Mouse (Mus musculus): ENCODE measurements around the gene Tmem135.
"Not testable (repeated sequence)": the region's sequence is repeated elsewhere in the genome, so short reads cannot be mapped to it uniquely, and the experiment has no call there.

The Tmem135 gene

GRCm38 (mm10) chr7:89338350-89339141 is 65.5 kb downstream of the Tmem135 start:
- in situ Hi-C loops (cut with MboI; ENCODE audit: unreplicated experiment in 2 of 2), result loop anchor here in 1 of 2 experiments (25.0 kb wide), 1 partner anchor 976 kb away; no protein-coding TSS in a partner anchor

- in situ Hi-C loops (cut with MboI; ENCODE audit: unreplicated experiment in 2 of 2), result loop anchor here in 1 of 2 experiments (25.0 kb wide), 1 partner anchor 976 kb away; no protein-coding TSS in a partner anchor
These were observed 66.2 kb downstream of the Tmem135 start for GRCm38 (mm10) chr7:89337711-89338349.

GRCm38 (mm10) chr7:89336434-89336833 is 67.6 kb downstream of the Tmem135 start:
- in situ Hi-C loops (cut with MboI; ENCODE audit: unreplicated experiment in 2 of 2), result loop anchor here in 1 of 2 experiments (25.0 kb wide), 1 partner anchor 974 kb away; no protein-coding TSS in a partner anchor

GRCm38 (mm10) chr7:89335316-89335715 is 68.7 kb downstream of the Tmem135 start:
- in situ Hi-C loops (cut with MboI; ENCODE audit: unreplicated experiment in 2 of 2), result loop anchor here in 1 of 2 experiments (25.0 kb wide), 1 partner anchor 973 kb away; no protein-coding TSS in a partner anchor

- in situ Hi-C loops (cut with MboI; ENCODE audit: unreplicated experiment in 2 of 2), result loop anchor here in 1 of 2 experiments (25.0 kb wide), 1 partner anchor 968 kb away; no protein-coding TSS in a partner anchor
These were observed 74.1 kb downstream of the Tmem135 start for GRCm38 (mm10) chr7:89329896-89330295.

GRCm38 (mm10) chr7:89327731-89328130 is 76.3 kb downstream of the Tmem135 start:
- in situ Hi-C loops (cut with MboI; ENCODE audit: unreplicated experiment in 2 of 2), result loop anchor here in 1 of 2 experiments (25.0 kb wide), 1 partner anchor 965 kb away; no protein-coding TSS in a partner anchor

GRCm38 (mm10) chr7:89326761-89327160 is 77.3 kb downstream of the Tmem135 start:
- in situ Hi-C loops (cut with MboI; ENCODE audit: unreplicated experiment in 2 of 2), result loop anchor here in 1 of 2 experiments (25.0 kb wide), 1 partner anchor 964 kb away; no protein-coding TSS in a partner anchor

GRCm38 (mm10) chr7:89326202-89326601 is 77.8 kb downstream of the Tmem135 start:
- in situ Hi-C loops (cut with MboI; ENCODE audit: unreplicated experiment in 2 of 2), result loop anchor here in 1 of 2 experiments (25.0 kb wide), 1 partner anchor 964 kb away; no protein-coding TSS in a partner anchor

GRCm38 (mm10) chr7:89322741-89323140 is 81.3 kb downstream of the Tmem135 start:
- in situ Hi-C loops (cut with MboI; ENCODE audit: unreplicated experiment in 2 of 2), result not testable (repeated sequence)

GRCm38 (mm10) chr7:89319351-89319750 is 84.7 kb downstream of the Tmem135 start:
- in situ Hi-C loops (cut with MboI; ENCODE audit: unreplicated experiment in 2 of 2), result no loop called here

GRCm38 (mm10) chr7:89317088-89317487 is 86.9 kb downstream of the Tmem135 start:
- in situ Hi-C loops (cut with MboI; ENCODE audit: unreplicated experiment in 2 of 2), result not testable (repeated sequence)

GRCm38 (mm10) chr7:89316112-89316511 is 87.9 kb downstream of the Tmem135 start:
- in situ Hi-C loops (cut with MboI; ENCODE audit: unreplicated experiment in 2 of 2), result no loop called here

- in situ Hi-C loops (cut with MboI; ENCODE audit: unreplicated experiment in 2 of 2), result no loop called here
These were observed 92.5 kb downstream of the Tmem135 start for GRCm38 (mm10) chr7:89311555-89311954.

- in situ Hi-C loops (cut with MboI; ENCODE audit: unreplicated experiment in 2 of 2), result no loop called here
These were observed 95.1 kb downstream of the Tmem135 start for GRCm38 (mm10) chr7:89308926-89309325.

- in situ Hi-C loops (cut with MboI; ENCODE audit: unreplicated experiment in 2 of 2), result no loop called here
These were observed 95.8 kb downstream of the Tmem135 start for GRCm38 (mm10) chr7:89308238-89308637.

- in situ Hi-C loops (cut with MboI; ENCODE audit: unreplicated experiment in 2 of 2), result no loop called here
These were observed 97.2 kb downstream of the Tmem135 start for GRCm38 (mm10) chr7:89306831-89307230.

- in situ Hi-C loops (cut with MboI; ENCODE audit: unreplicated experiment in 2 of 2), result no loop called here
These were observed 99.1 kb downstream of the Tmem135 start for GRCm38 (mm10) chr7:89304958-89305357.

- in situ Hi-C loops (cut with MboI; ENCODE audit: unreplicated experiment in 2 of 2), result no loop called here
These were observed 100.3 kb downstream of the Tmem135 start for GRCm38 (mm10) chr7:89303765-89304164.

GRCm38 (mm10) chr7:89298911-89299458 is 105.0 kb downstream of the Tmem135 start:
- in situ Hi-C loops (cut with MboI; ENCODE audit: unreplicated experiment in 2 of 2), result no loop called here

GRCm38 (mm10) chr7:89296941-89297340 is 107.1 kb downstream of the Tmem135 start:
- in situ Hi-C loops (cut with MboI; ENCODE audit: unreplicated experiment in 2 of 2), result no loop called here

- in situ Hi-C loops (cut with MboI; ENCODE audit: unreplicated experiment in 2 of 2), result no loop called here
These were observed 121.4 kb downstream of the Tmem135 start for GRCm38 (mm10) chr7:89282664-89283063.
